Mouse (Mus musculus) heart, postnatal 0 days (tissue): ENCODE measurements around the gene Tm7sf2. TPM values are rescaled to one million over a fixed set of nuclear protein-coding genes. Genes with fewer than 3 reads are reported as not detected.
A peak's percentile ranks its signal among the peaks of the same experiment; 100 is the strongest.

Source experiments
- ATAC-seq: fragments of 200-750 bp; cut with Nextera tagmentation; 2 replicates; pipeline ENCODE4 v1.8.0; 2017; ENCODE audit warnings: low read depth, moderate number of reproducible peaks, moderate library complexity; ENCODE audit not compliant: insufficient read depth
- DNase-seq: peaks from one replicate; pipeline ENCODE4 v3.0.0-alpha.2; 2016; ENCODE audit warnings: low spot score
- H3K27ac ChIP-seq: fragments of 300-500 bp; sonication (generic); 2 replicates; pipeline ENCODE4 v1.5.1; 2014; ENCODE audit warnings: low read depth, mild to moderate bottlenecking
- H3K27me3 ChIP-seq: fragments of 300-500 bp; sonication (generic); 2 replicates; pipeline ENCODE4 v1.6.1; 2014; ENCODE audit warnings: low read length, mixed read lengths; ENCODE audit not compliant: control insufficient read depth, insufficient read depth
- H3K36me3 ChIP-seq: fragments of 300-500 bp; sonication (generic); replicated peaks from 2 replicates; pipeline ENCODE4 v1.6.1; 2014; ENCODE audit warnings: low read length, mixed read lengths; ENCODE audit not compliant: control insufficient read depth, insufficient read depth
- H3K4me1 ChIP-seq: fragments of 300-500 bp; sonication (generic); 2 replicates; pipeline ENCODE4 v1.6.1; 2014; ENCODE audit warnings: antibody characterized with exemption; ENCODE audit not compliant: control insufficient read depth, insufficient read depth
- H3K4me2 ChIP-seq: fragments of 300-500 bp; sonication (generic); 2 replicates; pipeline ENCODE4 v1.6.1; 2014; ENCODE audit warnings: low read depth, mild to moderate bottlenecking, low read length, moderate library complexity
- H3K4me3 ChIP-seq: fragments of 300-500 bp; sonication (generic); 2 replicates; pipeline ENCODE4 v1.5.1; 2014; ENCODE audit warnings: low read depth, low read length
- H3K9ac ChIP-seq: fragments of 300-500 bp; sonication (generic); replicated peaks from 2 replicates; pipeline ENCODE4 v1.6.1; 2014; ENCODE audit warnings: low read depth, low read length, mixed read lengths
- H3K9me3 ChIP-seq: fragments of 300-500 bp; sonication (generic); replicated peaks from 2 replicates; pipeline ENCODE4 v1.6.1; 2016; ENCODE audit warnings: low read length; ENCODE audit not compliant: control insufficient read depth
- CTCF ChIP-seq: IDR thresholded peaks from 2 replicates; pipeline ENCODE4 v1.5.1; 2016; ENCODE audit warnings: antibody characterized with exemption, control low read depth, low read depth
- EP300 ChIP-seq: IDR thresholded peaks from 2 replicates; pipeline ENCODE4 v1.6.1; 2016; ENCODE audit warnings: antibody characterized with exemption, low read depth
- WGBS: fragments of 180-500 bp; shearing (Covaris S2); extraction: QIAGEN DNeasy Blood & Tissue Kit; methylation state at CpG from one replicate; pipeline ENCODE4 v1.1.7; 2014; 5-methylcytosine and 5-hydroxymethylcytosine counted together
- polyA plus RNA-seq: library from polyadenylated mRNA; unstranded; fragments of >200 nt; fragmentation: Nextera tagmentation; extraction: Ambion mirVana; gene quantifications from 2 replicates; pipeline ENCODE4 v1.2.1, GENCODE M21; 2015
- total RNA-seq: library from RNA; depleted of rRNA; stranded (reverse); fragments of >200 nt; gene quantifications from 2 replicates; pipeline ENCODE4 v1.2.3, GENCODE M21; 2014; ENCODE audit warnings: low replicate concordance

The Tm7sf2 gene
- total and polyA plus RNA-seq, 2 experiments from 2014 or later: 3.3 to 14.4 TPM

DNA sequence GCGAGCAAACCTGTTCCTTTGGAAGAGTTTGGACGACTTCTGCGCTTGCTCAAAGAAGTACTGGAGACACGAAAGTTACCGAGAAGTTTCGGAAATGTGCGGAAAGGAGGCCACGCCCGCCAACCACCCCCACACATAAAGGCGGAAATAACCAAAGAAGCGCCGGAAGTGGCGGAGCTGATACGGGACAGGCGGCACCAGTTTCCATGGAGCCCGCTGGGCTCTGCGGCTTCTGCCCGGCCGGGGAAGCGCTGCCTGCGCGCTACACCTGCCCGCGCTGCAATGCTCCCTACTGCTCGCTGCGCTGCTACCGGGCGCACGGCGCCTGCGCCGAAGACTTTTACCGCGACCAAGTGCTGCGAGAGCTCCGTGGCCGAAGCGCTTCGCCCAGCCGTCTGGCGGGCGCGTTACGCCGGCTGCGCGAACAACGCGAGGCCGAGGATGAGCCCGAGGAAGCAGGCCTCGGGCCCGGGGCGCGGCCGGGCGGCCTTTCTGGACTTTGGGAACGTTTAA, 7.1 kb downstream of the Tm7sf2 start, which contains the start of gene Znhit2:
Gene Znhit2, plus strand, starts transcription at position 172 of the 513 bp plus-strand sequence.
- peak within 1 kb of the TSS; percentile 78 for H3K4me3 ChIP-seq
- no peaks in the 10 kb centered on the region for H3K9me3 ChIP-seq
- ATAC-seq: peak; percentile 80
- WGBS: under 1% methylated on average over 52 of the region's 58 CpGs
- H3K27ac ChIP-seq: peak within 1 kb of the TSS; percentile 89
- peak; percentile 96 for DNase-seq
- H3K36me3 ChIP-seq: peaks cover 12% of the 10 kb centered on the region
- H3K27me3 ChIP-seq: no peaks in the 10 kb centered on the region
- 0 out of 2 replicates have a peak, but pooled peaks have one; percentile 29 for TF ChIP-seq EP300
- no peak for TF ChIP-seq CTCF
- peak within 1 kb of the TSS; percentile 92 for H3K4me2 ChIP-seq
- H3K4me1 ChIP-seq: peaks cover 36% of the 10 kb centered on the region
- H3K9ac ChIP-seq: peak within 1 kb of the TSS; percentile 84

DNA sequence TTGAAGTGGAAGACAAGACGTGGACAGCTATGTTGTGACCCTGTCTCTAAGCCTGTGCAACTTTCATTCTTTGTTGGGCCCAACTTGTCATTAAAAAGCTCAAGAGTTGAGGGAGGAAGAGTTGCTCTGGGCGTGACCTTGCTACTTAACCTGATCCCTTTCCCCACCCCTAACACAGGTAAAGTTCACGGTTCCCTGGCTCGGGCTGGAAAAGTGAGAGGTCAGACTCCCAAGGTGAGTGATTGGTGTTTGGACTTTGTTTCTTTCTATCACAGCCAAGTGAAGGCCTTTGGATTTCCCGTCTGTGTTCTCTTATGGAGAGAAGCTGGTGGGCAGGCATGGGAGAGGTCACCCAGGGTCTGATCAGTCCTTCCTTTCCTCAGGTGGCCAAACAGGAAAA, 9.2 kb downstream of the Tm7sf2 start:
- H3K27me3 ChIP-seq: no peaks in the 10 kb centered on the region
- no peaks in the 10 kb centered on the region for H3K9me3 ChIP-seq
- H3K4me1 ChIP-seq: peaks cover 36% of the 10 kb centered on the region
- H3K4me3 ChIP-seq: peak overlapping the region; percentile 90
- H3K36me3 ChIP-seq: peaks cover 30% of the 10 kb centered on the region
- peak overlapping the region; percentile 79 for H3K4me2 ChIP-seq
- ATAC-seq: no peak
- 81% methylated on average over 5 of the region's 5 CpGs for WGBS
- DNase-seq: no peak
- H3K27ac ChIP-seq: no peak overlapping the region; the same call in 1 of the 2 replicates
- peak overlapping the region; percentile 85; the same call in 1 of the 2 replicates for H3K9ac ChIP-seq
- TF ChIP-seq EP300 (no peak), CTCF (no peak)

DNA sequence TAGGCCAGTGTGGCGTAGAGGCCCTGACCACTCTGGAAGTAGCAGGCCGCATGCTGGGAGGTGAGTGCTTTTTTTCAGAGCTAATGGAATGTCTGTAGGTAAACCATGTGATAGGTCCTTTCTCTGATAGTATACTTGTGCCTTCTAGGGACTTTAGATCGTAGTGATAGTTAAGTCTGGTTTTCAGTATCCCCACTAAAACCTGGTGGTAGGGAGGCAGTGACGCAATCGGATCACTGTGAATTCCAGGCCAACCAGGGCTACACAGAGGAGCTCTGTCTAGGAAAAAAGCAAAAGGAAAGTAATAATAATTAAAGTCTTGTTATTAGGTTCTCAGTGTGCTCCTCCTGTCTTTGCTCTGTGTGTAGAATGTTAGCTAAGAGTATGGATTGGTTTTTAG, 9.7 kb downstream of the Tm7sf2 start:
- peaks cover 36% of the 10 kb centered on the region for H3K4me1 ChIP-seq
- ATAC-seq: no peak
- H3K4me3 ChIP-seq: peak overlapping the region; percentile 90
- no peak for TF ChIP-seq CTCF
- H3K27ac ChIP-seq: peak overlapping the region; percentile 84
- 26% methylated on average over 5 of the region's 5 CpGs for WGBS
- H3K4me2 ChIP-seq: peak overlapping the region; percentile 79
- no peak for DNase-seq
- peak overlapping the region; percentile 85 for H3K9ac ChIP-seq
- H3K27me3 ChIP-seq: no peaks in the 10 kb centered on the region
- H3K36me3 ChIP-seq: peaks cover 34% of the 10 kb centered on the region
- H3K9me3 ChIP-seq: no peaks in the 10 kb centered on the region

DNA sequence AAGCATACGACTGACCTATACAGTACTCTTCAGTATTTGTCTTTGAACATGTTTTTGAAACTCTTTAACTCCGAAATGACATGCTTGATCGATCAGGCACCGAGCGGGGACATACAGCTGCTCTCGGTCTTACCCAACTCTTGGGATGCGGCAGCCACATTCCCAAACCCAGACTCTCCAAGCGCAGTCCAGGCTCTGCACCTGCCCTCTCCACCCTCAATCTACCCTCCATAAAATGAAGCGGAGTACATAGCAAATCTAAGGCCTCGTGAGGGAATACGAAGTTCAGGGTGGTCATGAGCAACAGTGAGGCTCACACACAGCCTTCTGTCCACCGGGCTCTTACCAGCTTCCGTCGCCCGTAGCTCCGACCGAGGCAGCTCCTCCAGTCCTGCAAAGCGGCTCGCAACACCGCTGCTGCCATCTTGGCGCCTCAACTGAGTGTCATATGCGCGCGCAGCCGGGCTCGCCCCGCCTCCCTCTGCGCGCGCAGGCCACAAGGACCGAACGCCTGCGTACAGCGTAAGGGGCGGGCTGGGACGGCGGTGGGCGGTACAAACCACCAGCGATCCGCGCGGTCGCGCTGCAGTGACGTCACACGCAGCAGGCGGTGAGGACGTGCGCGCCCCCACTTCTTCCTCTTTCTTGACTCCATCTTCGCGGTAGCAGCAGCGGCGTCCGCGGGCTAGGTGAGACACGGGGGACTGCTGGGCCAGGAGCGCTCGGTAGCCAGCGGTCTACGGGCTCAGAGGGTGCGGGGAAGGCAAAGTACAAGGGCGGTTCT, 10.7 kb downstream of the Tm7sf2 start, which contains the start of the genes Mrpl49 and Fau:
Gene Mrpl49, minus strand, starts transcription at position 473 of the 784 bp plus-strand sequence.
Gene Fau, plus strand, starts transcription at position 532 of the 784 bp plus-strand sequence.
- TF ChIP-seq EP300 (no peak), CTCF (no peak)
- Histone ChIP-seq H3K27me3 (no peaks in the 10 kb centered on the region), H3K9ac (peak within 1 kb of the TSS; percentile 85), H3K9me3 (no peaks in the 10 kb centered on the region), H3K4me1 (peaks cover 31% of the 10 kb centered on the region), H3K4me3 (peak within 1 kb of the TSS; percentile 90), H3K27ac (peak within 1 kb of the TSS; percentile 84), H3K36me3 (peaks cover 44% of the 10 kb centered on the region), H3K4me2 (peak within 1 kb of the TSS; percentile 88)
- under 1% methylated on average over 56 of the region's 63 CpGs for WGBS
- peak; percentile 90 for ATAC-seq
- peak; percentile 97 for DNase-seq

DNA sequence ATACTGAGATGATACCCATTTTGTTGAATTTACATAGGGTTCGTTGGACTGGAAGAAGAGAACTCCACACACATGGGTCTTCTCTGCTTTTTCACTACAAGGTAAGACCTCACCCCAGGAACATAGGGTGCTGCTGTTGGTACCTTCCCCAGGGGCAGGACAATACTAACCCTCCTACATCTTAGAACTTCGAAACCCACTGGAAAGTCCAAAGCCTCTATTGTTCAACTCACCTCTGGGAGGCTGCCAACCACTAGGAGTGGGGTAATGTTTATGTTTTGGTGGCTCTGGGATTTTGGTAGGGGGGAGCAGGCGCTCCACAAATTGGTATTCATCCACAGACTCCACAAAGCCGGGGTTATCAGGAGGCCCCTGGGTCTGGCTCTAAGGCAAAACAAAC, 11.5 kb downstream of the Tm7sf2 start:
- H3K36me3 ChIP-seq: peaks cover 52% of the 10 kb centered on the region
- H3K9me3 ChIP-seq: no peaks in the 10 kb centered on the region
- TF ChIP-seq CTCF (no peak), EP300 (no peak)
- H3K4me2 ChIP-seq: peak overlapping the region; percentile 88
- WGBS: 45% methylated on average over 4 of the region's 4 CpGs
- H3K9ac ChIP-seq: peak overlapping the region; percentile 85; the same call in 1 of the 2 replicates
- peak overlapping the region; percentile 90 for H3K4me3 ChIP-seq
- no peaks in the 10 kb centered on the region for H3K27me3 ChIP-seq
- H3K4me1 ChIP-seq: peaks cover 23% of the 10 kb centered on the region
- no peak overlapping the region for H3K27ac ChIP-seq
- ATAC-seq: no peak
- no peak for DNase-seq
